9 mouse cellular contexts compared by ENCODE assay signal in the genomic region with DNA sequence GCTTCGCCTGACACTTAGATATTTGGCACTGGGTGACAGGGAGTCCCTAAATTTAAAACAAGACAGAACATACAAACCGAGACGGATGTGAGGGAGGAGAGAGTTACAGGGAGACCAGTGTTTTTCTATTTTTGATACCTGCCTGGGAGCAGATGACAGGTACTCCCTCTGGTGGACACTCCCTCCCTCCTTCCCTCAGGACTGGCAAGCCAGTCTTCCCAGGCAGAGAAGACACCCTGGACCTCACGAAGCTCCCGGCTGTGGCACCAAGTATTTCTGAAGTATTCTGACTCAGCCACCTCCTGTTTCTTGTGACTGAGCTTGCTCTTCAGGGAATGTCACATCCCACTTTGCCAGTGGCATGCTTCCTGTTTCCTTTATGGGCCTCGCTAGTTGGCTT. TPM values are rescaled to one million over a fixed set of nuclear protein-coding genes. Genes with fewer than 3 reads are reported as not detected.
DNase-seq lines count a peak whose midpoint lies in the region; ATAC-seq and TF ChIP-seq lines count a peak whose summit lies in the region.
"Had no signal": no experiment of that assay in that cellular context is flagged by ENCODE, and none has a peak within 500 bp of the region (broad histone marks: within the 10 kb centered on the region; RNA-seq: fewer than 3 reads in every experiment).

No protein-coding gene starts in this region.

- peaks cover 43% of the 10 kb centered on the region for H3K36me3 ChIP-seq in kidney, embryonic 15.5 days
- H3K36me3 ChIP-seq in CH12.LX (replicated peaks in 1 of 2; ENCODE audit: control insufficient read depth in 1 of 2, insufficient read depth in 1 of 2, low read length in 1 of 2) = peaks cover 49 to 82% of the 10 kb centered on the region in 2 experiments
- peaks cover 27% of the 10 kb centered on the region for H3K36me3 ChIP-seq in thymus, adult 2 months (ENCODE audit: control insufficient read depth, insufficient read depth, low read length)

- ATAC-seq in kidney, embryonic 15.5 days (replicated peaks; ENCODE audit: low FRiP score) = no peak

- no peaks in the 10 kb centered on the region for H3K27me3 ChIP-seq in kidney, embryonic 15.5 days
- no peaks in the 10 kb centered on the region for H3K27me3 ChIP-seq in CH12.LX (replicated peaks)
- no peaks in the 10 kb centered on the region for H3K27me3 ChIP-seq in thymus, adult 2 months (ENCODE audit: control insufficient read depth, insufficient read depth, low read length)

- TF ChIP-seq POLR2A in CH12.LX (IDR thresholded peaks at IDR 0.05; ENCODE audit: low read depth, low read length) = no peak
- TF ChIP-seq POLR2A in thymus, adult 2 months (IDR thresholded peaks at IDR 0.05; ENCODE audit: control insufficient read depth, extremely low read depth, insufficient read depth, low read length, poor library complexity) = no peak

- no peak overlapping the region for H3K4me3 ChIP-seq in kidney, embryonic 15.5 days (replicated peaks)
- H3K4me3 ChIP-seq in CH12.LX (replicated peaks in 1 of 3; ENCODE audit: low read depth in 2 of 3, low read length in 2 of 3, poor library complexity in 1 of 3) = no peak overlapping the region
- no peak overlapping the region for H3K4me3 ChIP-seq in thymus, adult 2 months (ENCODE audit: control insufficient read depth, insufficient read depth, low read length)
- H3K4me3 ChIP-seq: forebrain, embryonic 10.5 days had no signal

- H3K4me2 ChIP-seq in kidney, embryonic 15.5 days = no peak overlapping the region
- H3K4me2 ChIP-seq in CH12.LX (ENCODE audit: insufficient read depth, low read depth, poor library complexity, severe bottlenecking) = no peak overlapping the region
- H3K4me2 ChIP-seq: midbrain, embryonic 11.5 days had no signal

- in situ Hi-C loops in CH12.LX (cut with MboI; ENCODE audit: low pct_ligation_motif_present, low pct_unique_long_range_greater_than_20kb, low sequenced_read_pairs) = no loop called here

- H3K9me3 ChIP-seq in kidney, embryonic 15.5 days (replicated peaks) = no peaks in the 10 kb centered on the region
- H3K9me3 ChIP-seq in CH12.LX (replicated peaks; ENCODE audit: low read length) = no peaks in the 10 kb centered on the region
- H3K9me3 ChIP-seq: forebrain, embryonic 10.5 days had no signal

- WGBS in kidney, embryonic 15.5 days = 33% methylated on average over 6 of the region's 6 CpGs
- 97% methylated on average over 6 of the region's 6 CpGs for WGBS in thymus, adult 2 months

- no peak for TF ChIP-seq EP300 in CH12.LX (IDR thresholded peaks at IDR 0.05; ENCODE audit: low read length)

- peaks cover 57% of the 10 kb centered on the region for H3K4me1 ChIP-seq in kidney, embryonic 15.5 days
- H3K4me1 ChIP-seq in CH12.LX (ENCODE audit: control insufficient read depth in 1 of 2, insufficient read depth in 2 of 2) = peaks cover 9 to 31% of the 10 kb centered on the region in 2 experiments
- H3K4me1 ChIP-seq in thymus, adult 2 months (replicated peaks; ENCODE audit: control insufficient read depth, insufficient read depth, low read length) = no peaks in the 10 kb centered on the region

- peak in 1 of 2 experiments; percentile 42; a peak in 2 of 4 replicates for TF ChIP-seq CTCF in CH12.LX (conservative IDR thresholded peaks at IDR 0.05 in 1 of 2, IDR thresholded peaks at IDR 0.05 in 1 of 2; ENCODE audit: low read depth in 2 of 2, low read length in 2 of 2)
- no peak for TF ChIP-seq CTCF in thymus, adult 2 months (IDR thresholded peaks at IDR 0.05; ENCODE audit: borderline replicate concordance, control insufficient read depth, extremely low read depth, insufficient read depth, low read length, poor library complexity)

- no peak overlapping the region for H3K9ac ChIP-seq in kidney, embryonic 15.5 days
- H3K9ac ChIP-seq in CH12.LX (ENCODE audit: insufficient read depth, low read depth) = no peak overlapping the region

- H3K27ac ChIP-seq in kidney, embryonic 15.5 days = no peak overlapping the region
- H3K27ac ChIP-seq in CH12.LX (ENCODE audit: insufficient read depth, low read depth) = no peak overlapping the region
- H3K27ac ChIP-seq in thymus, adult 2 months (ENCODE audit: control insufficient read depth, insufficient read depth, low read length) = no peak overlapping the region
- H3K27ac ChIP-seq: forebrain, embryonic 10.5 days had no signal

- no peaks in the 10 kb centered on the region for H3K79me2 ChIP-seq in CH12.LX (replicated peaks; ENCODE audit: control insufficient read depth, extremely low read depth, insufficient read depth, poor library complexity, severe bottlenecking)

- TF ChIP-seq RAD21 in CH12.LX (IDR thresholded peaks at IDR 0.05; ENCODE audit: low read depth, low read length) = no peak; the same call in 1 of the 2 replicates

- dilution Hi-C loops in CH12.LX (cut with MboI; ENCODE audit: extremely low pct_ligation_motif_present, extremely low pct_unique_long_range_greater_than_20kb, low sequenced_read_pairs) = no loop called here

- peak; percentile 55 for DNase-seq in kidney, postnatal 10 days
- DNase-seq in 3T3-L1 (ENCODE audit: low read depth, low spot score) = peak; percentile 16
- no peak for DNase-seq in CH12.LX (ENCODE audit: extremely low read depth)
- DNase-seq in cerebellum, postnatal 36 days = peak; percentile 62 to 67
- no peak for DNase-seq in thymus, postnatal 25 days
- DNase-seq in thymus, adult 2 months = no peak

TF ChIP-seq in CH12.LX, 34 proteins besides CTCF, POLR2A, EP300 and RAD21:
- no peak for TF ChIP-seq MYC (IDR thresholded peaks at IDR 0.05; ENCODE audit: low read depth, low read length)
- TF ChIP-seq SMC3 (IDR thresholded peaks at IDR 0.05; ENCODE audit: low read depth, low read length) = peak; percentile 36

RNA-seq across cellular contexts. Expression of gene Mrln, which starts 38.6 kb away (rescaled TPM):
- 7.2 and 8.0 TPM in 2 replicates for polyA plus RNA-seq in kidney, embryonic 15.5 days (2015; fragmentation: Nextera tagmentation; extraction: Ambion mirVana)
- total RNA-seq in CH12.LX (2012; rRNA removed) (not detected in 2 replicates), CH12.LX (2014; rRNA removed) (not detected in 2 replicates)
- not detected in 2 replicates for polyA plus RNA-seq in CH12.LX (2012; ENCODE audit: insufficient read length, low read depth)
- polyA plus RNA-seq in thymus, adult 2 months (2012; rRNA removed) = 0.58 and 0.89 TPM in 2 replicates
- polyA plus RNA-seq: midbrain, embryonic 11.5 days had no signal

Comparison
In these comparisons a context has a peak if more than half of its experiments do, and no peak if none do; other contexts are left out.
1. DNase-seq: peak in kidney, postnatal 10 days (single experiment), 3T3-L1 (single experiment) and cerebellum, postnatal 36 days (2 of 2); none in CH12.LX (single experiment), thymus, postnatal 25 days (single experiment) and thymus, adult 2 months (single experiment).